Mouse (Mus musculus): ENCODE results near the gene Gm28048. TPM values are rescaled to one million over a fixed set of nuclear protein-coding genes. Genes with fewer than 3 reads are reported as not detected.

Gm28048 gene
- total RNA-seq, 1 experiment from 2014 or later = 21.3 TPM

DNA sequence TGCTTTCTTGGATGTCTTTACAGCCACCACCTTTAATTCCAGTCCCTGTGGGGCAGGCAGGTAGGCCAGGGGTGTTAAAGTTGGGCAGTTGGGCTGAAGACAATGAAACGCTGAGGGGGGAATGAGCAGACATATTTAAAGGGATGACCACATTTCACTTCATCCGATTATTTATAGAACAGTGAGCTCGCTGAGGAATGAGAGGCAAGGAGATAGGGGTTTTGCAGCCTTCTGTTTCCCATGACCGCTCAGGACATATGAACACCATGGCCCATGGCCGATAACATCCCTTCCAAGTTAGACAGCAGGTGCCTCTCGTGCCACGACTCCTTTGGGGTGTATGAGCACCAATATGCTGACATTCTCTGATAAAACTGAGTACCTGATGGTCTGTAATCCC lies 70.1 kb downstream of the Gm28048 start:
- ATAC-seq (replicated peaks; ENCODE audit: insufficient number of reproducible peaks, low FRiP score, low TSS enrichment, poor library complexity, severe bottlenecking) = no peak

DNA sequence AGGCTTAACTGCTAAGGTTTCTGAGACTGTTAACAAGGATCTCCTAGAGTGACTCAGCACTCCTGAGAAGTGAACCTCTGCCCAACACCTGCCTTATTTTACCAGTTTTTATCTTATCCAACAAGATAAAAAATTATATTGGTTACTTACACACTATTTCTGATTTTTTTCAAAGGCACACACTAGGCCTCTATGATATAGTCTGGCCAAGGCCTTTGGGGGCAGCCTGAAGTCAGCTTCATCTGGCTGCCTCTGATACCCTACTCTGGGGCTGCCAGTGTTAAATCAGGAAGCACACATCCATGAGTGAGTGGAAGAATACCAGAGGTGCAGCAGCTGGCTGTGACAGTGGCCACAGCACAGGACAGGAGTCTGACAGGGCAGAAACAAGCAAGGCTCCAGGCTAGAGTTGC lies 75.4 kb downstream of the Gm28048 start:
- no peak for ATAC-seq (replicated peaks; ENCODE audit: insufficient number of reproducible peaks, low FRiP score, low TSS enrichment, poor library complexity, severe bottlenecking)

DNA sequence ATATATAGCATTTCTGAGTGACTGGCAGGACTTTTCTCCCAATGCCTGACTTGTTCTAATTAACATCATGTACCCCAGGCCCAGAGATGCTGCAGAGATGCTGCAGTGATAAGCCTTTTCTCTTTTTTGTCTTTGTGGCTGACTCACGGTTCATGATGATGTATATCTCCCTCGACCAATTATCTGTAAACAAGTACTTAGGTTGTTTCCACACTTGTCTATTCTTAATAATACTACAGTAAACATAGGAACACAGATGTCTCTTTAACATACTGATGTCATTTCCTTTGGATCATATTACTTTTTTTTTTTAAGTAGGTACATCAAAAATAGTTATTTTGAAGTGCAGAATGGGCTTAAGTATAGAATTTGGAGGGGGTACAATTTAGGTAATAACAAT lies 79.0 kb downstream of the Gm28048 start:
- no peak for ATAC-seq (replicated peaks; ENCODE audit: insufficient number of reproducible peaks, low FRiP score, low TSS enrichment, poor library complexity, severe bottlenecking)

DNA sequence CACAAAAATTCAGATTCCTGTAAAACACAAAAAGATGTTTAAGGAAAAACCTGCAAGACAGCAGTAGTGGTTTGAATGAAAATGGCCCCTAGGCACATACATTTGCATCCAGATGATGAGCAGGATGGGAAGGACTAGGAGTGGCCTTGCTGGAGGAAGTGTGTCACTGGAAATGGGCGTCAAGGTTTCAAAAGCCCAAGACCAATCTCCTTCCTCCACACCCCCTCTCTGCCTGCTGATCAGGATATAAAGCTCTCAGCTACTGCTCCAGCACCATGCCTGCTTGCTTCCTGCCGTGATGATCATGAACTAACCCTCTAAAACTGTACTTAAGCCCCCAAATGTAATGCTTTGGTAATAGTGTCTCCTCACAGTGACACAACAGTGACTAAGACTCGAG lies 81.8 kb downstream of the Gm28048 start:
- no peak for ATAC-seq (replicated peaks; ENCODE audit: insufficient number of reproducible peaks, low FRiP score, low TSS enrichment, poor library complexity, severe bottlenecking)

DNA sequence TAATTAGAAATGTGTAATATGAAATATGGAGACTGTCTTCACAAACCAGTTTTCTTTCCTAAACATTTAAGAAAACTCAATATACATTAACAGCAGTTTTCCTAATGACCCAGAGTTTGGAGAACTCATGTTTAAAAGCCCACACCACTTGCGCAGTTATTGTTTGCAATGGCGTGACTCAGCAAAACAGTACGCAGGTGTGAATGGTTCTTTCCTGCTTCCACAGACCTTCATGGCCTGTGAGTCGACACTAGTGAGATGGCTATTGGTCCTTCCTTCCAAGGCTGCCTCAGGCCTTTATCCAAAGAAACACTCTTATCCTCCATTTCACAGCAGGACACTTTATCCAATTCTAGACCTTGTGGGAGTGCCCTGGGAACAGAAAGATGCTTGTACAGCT lies 84.2 kb downstream of the Gm28048 start:
- no peak for ATAC-seq (replicated peaks; ENCODE audit: insufficient number of reproducible peaks, low FRiP score, low TSS enrichment, poor library complexity, severe bottlenecking)

DNA sequence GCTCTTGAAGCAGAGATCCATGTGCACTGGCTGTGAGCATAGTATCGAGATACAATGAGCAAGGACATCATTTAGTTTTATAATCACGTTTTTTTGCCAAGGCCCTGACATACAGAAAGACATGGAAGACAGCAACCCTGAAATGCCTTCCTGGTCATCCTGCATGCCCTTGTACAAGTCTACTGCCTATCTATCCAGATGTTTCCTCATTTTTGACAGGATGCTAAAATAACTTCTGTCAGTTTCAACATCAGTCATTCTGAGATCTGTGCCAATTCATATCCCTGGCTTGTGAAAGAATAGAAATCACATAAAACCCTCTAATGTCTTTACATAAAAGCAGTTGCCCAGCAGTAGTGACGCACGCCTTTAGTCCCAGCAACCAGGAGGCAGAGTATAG lies 84.8 kb downstream of the Gm28048 start:
- ATAC-seq (replicated peaks; ENCODE audit: insufficient number of reproducible peaks, low FRiP score, low TSS enrichment, poor library complexity, severe bottlenecking) = no peak

DNA sequence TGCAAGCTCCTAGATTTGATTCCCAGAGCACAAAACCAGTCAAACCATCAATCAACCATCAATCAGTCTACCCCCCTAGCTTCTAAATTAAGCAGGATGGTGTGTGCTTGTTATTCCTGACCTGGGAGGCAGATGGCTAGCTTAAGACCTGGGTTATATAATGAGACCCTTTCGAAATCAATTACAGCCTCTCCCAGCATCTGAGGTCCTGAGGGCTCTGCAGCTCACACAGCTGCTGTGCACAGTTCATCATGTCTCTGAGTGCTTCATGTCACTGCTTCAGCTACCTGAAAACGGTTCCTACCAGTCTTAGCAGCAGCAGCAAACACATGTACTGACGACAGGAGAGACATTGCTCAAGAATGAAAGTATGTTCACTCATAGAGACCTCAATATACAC lies 88.8 kb downstream of the Gm28048 start:
- no peak for ATAC-seq (replicated peaks; ENCODE audit: insufficient number of reproducible peaks, low FRiP score, low TSS enrichment, poor library complexity, severe bottlenecking)

DNA sequence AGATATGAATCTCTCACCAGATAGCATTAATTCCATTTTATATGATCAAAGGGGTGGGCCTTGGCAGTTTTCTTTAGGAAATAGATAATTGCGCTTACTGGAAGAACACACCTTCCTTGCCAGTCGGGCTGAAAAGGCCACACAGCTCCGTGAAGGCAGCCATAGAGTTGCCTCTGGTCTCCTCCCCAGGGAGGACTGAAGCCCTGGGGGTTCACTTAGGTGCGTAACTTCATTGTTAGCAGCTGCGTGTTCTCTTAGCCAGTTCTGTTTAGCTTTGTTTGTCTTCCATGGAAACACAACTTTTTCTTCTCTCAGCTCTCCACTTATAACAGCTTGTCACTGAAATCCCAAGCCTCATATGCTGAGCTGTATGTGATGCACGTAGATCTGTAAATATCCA lies 89.4 kb downstream of the Gm28048 start:
- ATAC-seq (replicated peaks; ENCODE audit: insufficient number of reproducible peaks, low FRiP score, low TSS enrichment, poor library complexity, severe bottlenecking) = no peak

DNA sequence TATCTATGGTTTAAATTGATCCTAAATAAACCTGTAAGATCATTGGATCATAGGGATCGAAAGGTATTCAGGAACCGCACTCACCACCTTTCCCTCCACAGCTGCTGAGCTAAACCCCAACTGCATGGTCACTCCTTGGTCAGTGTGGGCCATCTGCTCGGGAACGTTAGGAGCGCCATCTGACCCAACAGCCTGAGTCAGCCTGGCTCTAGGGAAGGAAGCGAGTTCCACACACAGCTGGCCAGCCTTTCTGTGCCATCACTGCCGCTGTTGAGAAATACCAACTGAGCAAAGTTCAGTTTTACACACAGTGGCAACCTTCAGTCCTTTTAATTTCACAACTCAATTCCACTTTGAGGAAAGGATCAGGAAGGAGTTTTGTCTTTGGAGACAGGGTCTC lies 90.0 kb downstream of the Gm28048 start:
- ATAC-seq (replicated peaks; ENCODE audit: insufficient number of reproducible peaks, low FRiP score, low TSS enrichment, poor library complexity, severe bottlenecking) = no peak

DNA sequence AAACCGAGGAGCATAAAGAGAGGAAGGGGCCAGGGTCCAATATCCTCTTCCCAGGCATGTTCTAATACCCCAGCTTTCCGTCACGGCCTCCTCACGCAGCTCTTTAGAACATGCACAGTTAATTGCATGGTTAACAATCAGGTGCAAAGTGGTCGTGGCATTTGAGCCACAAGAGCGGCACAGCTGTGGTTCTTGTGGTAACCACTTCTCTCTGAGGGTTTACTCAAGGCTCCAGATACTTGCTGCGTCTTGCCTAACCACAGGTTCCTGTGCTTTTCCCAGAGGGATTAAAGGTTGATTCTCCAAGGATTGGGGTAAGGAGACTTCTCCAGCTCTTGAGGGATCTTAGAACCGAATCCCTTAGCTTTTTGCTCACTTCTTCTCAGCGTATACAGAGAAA lies 90.6 kb downstream of the Gm28048 start:
- ATAC-seq (replicated peaks; ENCODE audit: insufficient number of reproducible peaks, low FRiP score, low TSS enrichment, poor library complexity, severe bottlenecking) = no peak

DNA sequence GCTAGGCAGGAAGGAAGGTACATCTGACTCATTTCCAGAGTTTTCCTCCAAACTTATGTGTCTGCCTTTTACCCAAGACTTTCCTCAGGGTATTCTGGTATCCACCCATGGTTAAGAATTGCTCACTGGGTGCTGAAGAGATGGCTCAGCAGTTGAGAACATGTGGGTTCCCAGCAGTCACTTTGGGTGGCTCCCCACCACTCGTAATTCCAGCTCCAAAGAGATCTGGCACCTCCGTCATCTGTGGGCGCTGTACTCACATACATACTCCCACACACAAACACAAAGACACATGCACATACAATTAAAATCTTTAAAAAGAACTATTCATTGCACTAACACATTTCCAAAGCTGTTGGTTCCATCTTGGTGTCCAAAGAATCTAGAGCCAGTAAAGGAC lies 92.7 kb downstream of the Gm28048 start:
- ATAC-seq (replicated peaks; ENCODE audit: insufficient number of reproducible peaks, low FRiP score, low TSS enrichment, poor library complexity, severe bottlenecking) = no peak

DNA sequence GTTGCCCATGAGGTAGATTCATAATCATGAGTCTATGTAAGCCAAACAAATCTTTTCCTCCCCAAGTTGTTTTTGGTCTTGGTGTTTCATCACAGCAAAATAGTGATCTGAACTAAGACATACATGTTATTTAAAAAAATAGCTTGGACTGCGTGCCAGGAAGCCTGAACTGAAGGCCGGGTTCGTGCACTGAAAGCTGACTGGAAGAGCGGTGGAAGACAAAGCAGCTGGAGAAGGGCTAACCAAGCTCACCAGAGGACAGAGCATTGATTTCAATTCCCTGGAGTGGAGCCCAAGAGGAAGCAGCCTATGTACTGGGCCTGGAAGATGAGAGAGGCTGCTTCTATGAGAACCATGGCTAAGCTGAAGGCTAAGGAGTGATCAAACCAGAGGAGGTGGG lies 94.9 kb downstream of the Gm28048 start:
- ATAC-seq (replicated peaks; ENCODE audit: insufficient number of reproducible peaks, low FRiP score, low TSS enrichment, poor library complexity, severe bottlenecking) = no peak

DNA sequence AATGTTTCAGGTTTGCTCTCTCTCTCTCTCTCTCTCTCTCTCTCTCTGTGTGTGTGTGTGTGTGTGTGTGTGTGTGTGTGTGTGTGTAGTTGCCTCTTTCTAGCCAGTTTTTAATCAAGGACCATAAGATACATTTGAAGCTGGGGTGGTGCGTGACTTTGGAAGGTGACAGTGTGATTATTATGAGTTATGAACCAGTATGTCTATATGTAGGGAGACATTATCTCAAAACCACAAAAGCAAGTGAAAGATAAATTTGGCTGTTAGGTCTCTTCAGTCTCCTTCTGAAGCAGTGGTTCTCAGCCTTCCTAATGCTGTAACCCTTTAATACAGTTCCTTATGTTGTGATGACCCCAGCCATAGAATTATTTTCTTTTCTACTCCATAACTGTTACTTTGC lies 96.5 kb downstream of the Gm28048 start:
- ATAC-seq (replicated peaks; ENCODE audit: insufficient number of reproducible peaks, low FRiP score, low TSS enrichment, poor library complexity, severe bottlenecking) = no peak

DNA sequence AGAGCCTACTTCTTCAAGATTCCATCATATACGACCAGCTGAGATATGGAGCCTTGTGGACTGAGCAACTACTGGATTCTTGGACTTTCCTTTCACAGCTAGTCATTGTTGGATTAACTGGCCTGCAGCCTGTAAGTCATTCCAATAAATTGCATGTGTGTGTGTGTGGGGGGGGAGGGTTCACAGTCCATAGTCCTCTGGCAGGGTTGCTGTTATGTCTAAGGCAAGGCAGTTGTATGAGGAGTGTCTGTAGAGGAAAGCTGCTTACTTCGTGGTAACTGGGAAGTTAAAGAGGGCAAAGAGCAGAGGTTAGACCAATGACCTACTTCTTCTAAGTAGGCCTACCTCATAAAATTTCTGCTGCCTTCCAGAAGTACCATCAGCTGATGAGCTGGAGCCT lies 98.2 kb downstream of the Gm28048 start:
- no peak for ATAC-seq (replicated peaks; ENCODE audit: insufficient number of reproducible peaks, low FRiP score, low TSS enrichment, poor library complexity, severe bottlenecking)

DNA sequence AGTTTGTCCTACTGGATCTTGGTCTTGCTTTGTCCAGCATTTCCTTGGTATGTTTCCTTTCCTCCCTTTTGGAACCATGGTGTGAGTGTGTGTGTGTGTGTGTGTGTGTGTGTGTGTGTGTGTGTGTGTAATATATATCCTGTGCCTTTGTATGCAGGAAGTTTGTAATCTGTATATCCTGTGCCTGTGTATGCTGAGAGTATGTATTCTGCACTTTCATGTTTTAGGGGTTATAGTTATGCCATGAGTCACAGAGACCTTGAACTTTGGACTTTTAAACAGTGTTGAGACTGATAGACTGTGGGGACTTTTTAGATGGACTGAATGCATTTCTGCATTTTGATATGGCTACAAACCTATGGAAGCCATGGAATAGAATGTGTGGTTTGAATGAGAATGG lies 99.0 kb downstream of the Gm28048 start:
- no peak for ATAC-seq (replicated peaks; ENCODE audit: insufficient number of reproducible peaks, low FRiP score, low TSS enrichment, poor library complexity, severe bottlenecking)

DNA sequence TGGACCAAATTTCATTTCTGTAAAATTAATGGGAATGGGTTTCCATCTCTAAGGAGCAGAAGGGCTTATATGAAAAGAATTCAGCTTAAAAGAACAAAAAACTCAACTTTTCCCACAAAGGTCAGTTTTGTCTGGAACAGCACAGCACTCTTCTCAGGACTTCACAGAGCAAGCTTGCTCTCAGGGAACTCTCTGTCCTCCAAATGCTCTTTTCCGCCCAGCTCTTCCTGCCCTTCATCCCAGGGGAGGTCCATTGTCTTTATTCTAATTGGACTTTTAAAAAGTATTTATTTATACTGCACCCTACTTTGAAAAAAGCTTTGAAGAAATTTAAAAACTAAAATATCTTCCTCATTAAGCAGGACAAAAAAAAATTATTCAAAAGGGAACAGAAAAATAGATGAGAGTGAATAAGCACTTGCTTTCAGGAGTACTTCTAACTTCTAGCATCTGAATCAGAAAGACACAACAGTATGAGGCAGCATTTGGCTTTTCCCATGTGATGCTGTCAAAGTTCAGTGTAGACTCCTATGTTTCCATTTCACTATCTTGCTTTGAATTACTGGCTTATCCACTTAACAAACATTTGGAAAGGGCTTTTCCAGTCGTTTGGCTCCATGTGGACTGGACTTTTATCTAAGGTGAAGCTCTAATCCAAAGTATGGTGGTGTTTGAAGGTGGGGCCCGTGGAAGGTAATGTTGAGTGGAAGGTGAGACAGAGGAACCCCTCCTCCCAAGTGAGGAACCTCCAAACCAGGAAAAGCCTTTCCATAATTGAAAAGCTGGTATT lies 101.3 kb downstream of the Gm28048 start:
- no peak for ATAC-seq (replicated peaks; ENCODE audit: insufficient number of reproducible peaks, low FRiP score, low TSS enrichment, poor library complexity, severe bottlenecking)

DNA sequence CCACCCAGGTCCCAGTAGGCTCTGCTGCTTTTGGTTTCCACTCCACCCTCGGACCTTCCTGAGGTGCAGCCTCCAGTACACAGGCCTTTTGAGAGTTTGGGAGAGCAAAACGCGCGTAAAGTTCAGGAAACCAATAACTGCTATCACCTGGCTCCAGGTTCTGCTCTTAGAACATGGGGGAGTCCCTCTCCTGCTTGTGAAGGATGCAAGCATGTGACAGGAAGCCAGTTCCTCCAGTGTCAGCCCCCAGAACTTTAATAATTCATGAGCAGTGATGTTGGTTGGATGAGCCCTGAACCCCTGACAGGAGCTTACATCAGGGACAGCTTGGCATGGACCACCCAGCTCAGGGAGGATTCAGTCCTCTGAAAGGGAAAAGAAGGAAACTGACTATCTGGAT lies 102.2 kb downstream of the Gm28048 start:
- no peak for ATAC-seq (replicated peaks; ENCODE audit: insufficient number of reproducible peaks, low FRiP score, low TSS enrichment, poor library complexity, severe bottlenecking)

DNA sequence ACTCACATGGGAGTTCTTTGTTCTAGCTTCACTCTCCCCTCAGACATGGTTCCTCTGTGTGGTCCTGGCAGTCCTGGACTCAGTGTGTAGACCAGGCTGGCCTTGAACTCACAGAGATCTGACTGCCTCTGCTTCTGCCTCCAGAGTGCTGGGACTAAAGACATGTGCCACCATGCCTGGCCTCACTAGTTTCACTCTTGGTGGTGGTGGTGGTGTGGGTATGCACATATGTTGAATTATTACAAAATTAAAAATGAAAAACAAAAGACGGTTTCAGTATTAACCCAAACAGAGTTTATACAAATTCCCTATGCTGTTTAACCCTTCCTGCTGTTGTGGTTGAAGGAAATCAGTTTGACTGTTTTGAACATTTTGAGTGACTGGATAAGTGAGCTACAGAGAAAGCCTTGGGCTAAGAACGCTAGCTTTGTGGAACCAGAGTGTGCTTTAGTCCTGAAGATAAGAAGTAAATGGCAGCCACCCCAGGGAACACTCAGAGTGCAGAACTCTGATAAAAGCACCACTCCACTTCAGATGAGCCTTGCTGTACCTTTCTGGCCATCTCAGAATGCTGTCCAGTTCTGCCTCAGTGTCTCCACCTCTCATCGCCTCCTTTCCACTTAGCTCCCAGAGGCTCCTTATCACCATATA lies 105.1 kb downstream of the Gm28048 start:
- no peak for ATAC-seq (replicated peaks; ENCODE audit: insufficient number of reproducible peaks, low FRiP score, low TSS enrichment, poor library complexity, severe bottlenecking)

DNA sequence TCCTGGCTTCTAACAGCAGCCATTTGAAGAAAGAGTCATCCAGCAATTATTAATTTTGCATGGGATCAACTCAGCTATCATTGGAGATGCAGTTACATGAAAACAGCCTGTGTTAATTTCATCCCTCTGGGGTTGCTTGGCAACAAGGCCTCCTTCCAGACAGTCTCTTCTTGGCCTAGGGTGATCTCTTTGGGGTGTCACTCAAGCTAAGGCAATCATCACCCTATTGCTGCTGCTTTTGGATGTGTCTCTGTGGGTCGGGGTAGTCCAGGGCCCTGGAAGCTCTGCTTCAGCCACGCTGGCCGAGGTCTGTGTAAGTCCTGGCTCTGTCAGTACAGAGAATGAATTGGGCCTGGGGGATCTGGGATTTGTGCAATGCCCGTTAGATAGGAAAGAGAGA lies 106.6 kb downstream of the Gm28048 start:
- no peak for ATAC-seq (replicated peaks; ENCODE audit: insufficient number of reproducible peaks, low FRiP score, low TSS enrichment, poor library complexity, severe bottlenecking)

DNA sequence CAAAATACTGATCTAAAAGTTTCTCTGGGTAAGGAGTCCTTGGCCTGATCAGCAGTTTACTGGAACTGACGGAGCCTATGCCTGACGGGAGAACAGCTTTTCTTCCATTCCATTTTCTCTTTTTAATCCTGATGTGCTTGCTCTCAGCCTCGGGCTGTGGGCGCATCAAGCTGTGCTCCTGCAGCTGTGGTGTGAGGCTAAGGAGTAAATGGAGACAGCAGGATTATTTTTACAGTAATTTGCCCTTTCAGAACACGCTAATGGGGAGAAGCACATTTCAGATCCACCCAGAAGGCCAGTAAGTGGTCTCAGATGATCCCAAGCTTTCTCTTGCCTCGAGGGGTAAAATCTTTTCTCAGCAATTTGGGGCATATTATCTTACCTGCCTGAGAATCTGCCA lies 107.1 kb downstream of the Gm28048 start:
- ATAC-seq (replicated peaks; ENCODE audit: insufficient number of reproducible peaks, low FRiP score, low TSS enrichment, poor library complexity, severe bottlenecking) = no peak

DNA sequence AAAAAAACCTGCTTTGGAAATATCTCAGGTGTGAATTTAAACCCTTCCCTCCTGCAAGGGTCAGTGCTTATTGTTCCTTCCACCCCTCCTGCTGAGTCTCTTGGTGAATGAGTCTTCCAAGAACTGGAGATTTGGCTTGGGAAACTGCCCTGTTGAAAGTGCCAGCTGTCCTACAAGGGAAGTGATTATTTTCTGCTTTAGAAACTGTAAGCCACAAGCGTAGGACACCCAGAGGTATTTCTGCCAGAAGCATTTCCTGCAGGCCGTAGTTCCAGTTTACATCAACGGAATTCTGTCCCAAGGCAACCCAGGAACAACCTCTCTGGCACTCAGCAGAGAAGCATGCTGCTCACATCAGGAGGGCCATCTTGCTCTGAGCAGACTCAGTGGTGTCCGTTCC lies 108.5 kb downstream of the Gm28048 start:
- no peak for ATAC-seq (replicated peaks; ENCODE audit: insufficient number of reproducible peaks, low FRiP score, low TSS enrichment, poor library complexity, severe bottlenecking)

Data from monocyte, adult 5-6 weeks (primary cell).